Mouse (Mus musculus) liver, postnatal 0 days (tissue): ENCODE data around the gene Senp6. TPM values are rescaled to one million over a fixed set of nuclear protein-coding genes. Genes with fewer than 3 reads are reported as not detected.
"Not testable (repeated sequence)": the region's sequence is repeated elsewhere in the genome, so short reads cannot be mapped to it uniquely, and the experiment has no call there.

ENCODE experiments used
- ATAC-seq: fragments of 200-750 bp; cut with Nextera tagmentation; 2 replicates; pipeline ENCODE4 v1.8.0; 2017; ENCODE audit warnings: mild to moderate bottlenecking, moderate library complexity
- DNase-seq: peaks from one replicate; pipeline ENCODE4 v3.0.0-alpha.2; 2016
- H3K27ac ChIP-seq: fragments of 300-500 bp; sonication (generic); 2 replicates; pipeline ENCODE4 v1.5.1; 2014; ENCODE audit warnings: antibody characterized with exemption, moderate library complexity, mild to moderate bottlenecking, low read depth
- H3K27me3 ChIP-seq: fragments of 300-500 bp; sonication (generic); 2 replicates; pipeline ENCODE4 v1.6.1; 2014; ENCODE audit warnings: low read length, control low read depth, mixed read lengths; ENCODE audit not compliant: insufficient read depth
- H3K36me3 ChIP-seq: fragments of 300-500 bp; sonication (generic); replicated peaks from 2 replicates; pipeline ENCODE4 v1.6.1; 2014; ENCODE audit warnings: mild to moderate bottlenecking, control low read depth, low read length, moderate library complexity, mixed read lengths; ENCODE audit not compliant: insufficient read depth
- H3K4me1 ChIP-seq: fragments of 300-500 bp; sonication (generic); 2 replicates; pipeline ENCODE4 v1.6.1; 2014; ENCODE audit warnings: antibody characterized with exemption, mild to moderate bottlenecking, control low read depth; ENCODE audit not compliant: insufficient read depth
- H3K4me2 ChIP-seq: fragments of 300-500 bp; sonication (generic); 2 replicates; pipeline ENCODE4 v1.6.1; 2014; ENCODE audit warnings: low read depth, mild to moderate bottlenecking, low read length, moderate library complexity, mixed read lengths
- H3K4me3 ChIP-seq: fragments of 300-500 bp; sonication (generic); 2 replicates; pipeline ENCODE4 v1.5.1; 2014; ENCODE audit warnings: low read depth, low read length
- H3K9ac ChIP-seq: fragments of 300-500 bp; sonication (generic); replicated peaks from 2 replicates; pipeline ENCODE4 v1.6.1; 2014; ENCODE audit warnings: mild to moderate bottlenecking, moderate library complexity
- H3K9me3 ChIP-seq: fragments of 300-500 bp; sonication (generic); 2 replicates; pipeline ENCODE4 v1.6.1; 2016; ENCODE audit warnings: mild to moderate bottlenecking, control low read depth, low read length, mixed read lengths
- CTCF ChIP-seq: sonication (generic); IDR thresholded peaks from 2 replicates; pipeline ENCODE4 v1.5.1; 2016; ENCODE audit warnings: antibody characterized with exemption, low read depth
- EP300 ChIP-seq: IDR thresholded peaks from 2 replicates; pipeline ENCODE4 v1.6.1; 2016; ENCODE audit warnings: antibody characterized with exemption, low read depth, mild to moderate bottlenecking
- WGBS: fragments of 180-500 bp; shearing (Covaris S2); extraction: QIAGEN DNeasy Blood & Tissue Kit; methylation state at CpG from one replicate; pipeline ENCODE4 v1.1.7; 2014; ENCODE audit not compliant: insufficient replicate concordance; 5-methylcytosine and 5-hydroxymethylcytosine counted together
- polyA plus RNA-seq: library from polyadenylated mRNA; unstranded; fragments of >200 nt; fragmentation: Nextera tagmentation; extraction: Ambion mirVana; gene quantifications from 2 replicates; pipeline ENCODE4 v1.2.1, GENCODE M21; 2015

The Senp6 gene
- polyA plus RNA-seq = 15.7 and 16.2 TPM in 2 replicates

GRCm38 (mm10) chr9:80066367-80067220 lies at the start of gene Senp6:
Gene Senp6, plus strand, starts transcription at chr9:80066903.
- no peak for TF ChIP-seq EP300
- no peak for TF ChIP-seq CTCF
- Histone ChIP-seq H3K36me3 (no peaks in the 10 kb centered on the region), H3K4me1 (peaks cover 18% of the 10 kb centered on the region), H3K27ac (peak within 1 kb of the TSS; percentile 95), H3K4me2 (peak within 1 kb of the TSS; percentile 78), H3K27me3 (no peaks in the 10 kb centered on the region), H3K9ac (peak within 1 kb of the TSS; percentile 92), H3K9me3 (peaks cover 6% of the 10 kb centered on the region), H3K4me3 (peak within 1 kb of the TSS; percentile 71)
- ATAC-seq (peak; percentile 79), DNase-seq (peak; percentile 87)
- WGBS = under 1% methylated on average over 54 of the region's 74 CpGs

GRCm38 (mm10) chr9:80020429-80020828 lies 46.3 kb upstream of the Senp6 start:
- Histone ChIP-seq H3K27me3 (no peaks in the 10 kb centered on the region), H3K9me3 (no peaks in the 10 kb centered on the region), H3K9ac (no peak overlapping the region), H3K4me3 (no peak overlapping the region), H3K4me1 (peaks cover 3% of the 10 kb centered on the region; the same call in 1 of the 2 replicates), H3K36me3 (no peaks in the 10 kb centered on the region), H3K27ac (no peak overlapping the region), H3K4me2 (no peak overlapping the region)
- WGBS = 59% methylated on average over 3 of the region's 3 CpGs
- no peak for ATAC-seq
- TF ChIP-seq CTCF (no peak), EP300 (no peak)
- DNase-seq = no peak

- Histone ChIP-seq H3K9me3 (no peaks in the 10 kb centered on the region), H3K4me1 (peaks cover 3% of the 10 kb centered on the region; the same call in 1 of the 2 replicates), H3K36me3 (no peaks in the 10 kb centered on the region), H3K9ac (no peak overlapping the region), H3K27me3 (no peaks in the 10 kb centered on the region), H3K27ac (no peak overlapping the region), H3K4me2 (no peak overlapping the region), H3K4me3 (no peak overlapping the region)
- WGBS = 28% methylated on average over 1 of the region's 1 CpGs
- no peak for TF ChIP-seq CTCF
- no peak for TF ChIP-seq EP300
- DNase-seq (no peak), ATAC-seq (no peak)
Observed at GRCm38 (mm10) chr9:80021648-80022047, 45.1 kb upstream of the Senp6 start.

GRCm38 (mm10) chr9:80022821-80023220 lies 43.9 kb upstream of the Senp6 start:
- H3K27me3 ChIP-seq = no peaks in the 10 kb centered on the region
- no peak for DNase-seq
- TF ChIP-seq EP300 (no peak), CTCF (no peak)
- H3K4me1 ChIP-seq = peaks cover 3% of the 10 kb centered on the region; the same call in 1 of the 2 replicates
- WGBS = 57% methylated on average over 8 of the region's 8 CpGs
- H3K4me2 ChIP-seq = no peak overlapping the region
- H3K27ac ChIP-seq = no peak overlapping the region
- H3K36me3 ChIP-seq = no peaks in the 10 kb centered on the region
- H3K9me3 ChIP-seq = no peaks in the 10 kb centered on the region
- no peak overlapping the region for H3K9ac ChIP-seq
- H3K4me3 ChIP-seq = no peak overlapping the region
- ATAC-seq = no peak

- H3K9ac ChIP-seq, DNase-seq, H3K4me2 ChIP-seq, H3K36me3 ChIP-seq, H3K9me3 ChIP-seq, H3K27ac ChIP-seq, ATAC-seq, H3K4me3 ChIP-seq, H3K27me3 ChIP-seq, H3K4me1 ChIP-seq: not testable (repeated sequence)
- 72% methylated on average over 5 of the region's 5 CpGs for WGBS
Observed at GRCm38 (mm10) chr9:80025347-80025746, 41.4 kb upstream of the Senp6 start.

GRCm38 (mm10) chr9:80026017-80026416 lies 40.7 kb upstream of the Senp6 start:
- H3K27me3 ChIP-seq = no peaks in the 10 kb centered on the region
- H3K27ac ChIP-seq = no peak overlapping the region
- no peak for TF ChIP-seq EP300
- peak; percentile 87 for TF ChIP-seq CTCF
- WGBS = 3% methylated on average over 2 of the region's 2 CpGs
- peak; percentile 76 for ATAC-seq
- H3K4me3 ChIP-seq = no peak overlapping the region
- peaks cover 3% of the 10 kb centered on the region; the same call in 1 of the 2 replicates for H3K4me1 ChIP-seq
- H3K9me3 ChIP-seq = no peaks in the 10 kb centered on the region
- H3K4me2 ChIP-seq = no peak overlapping the region
- DNase-seq = peak; percentile 66
- H3K9ac ChIP-seq = no peak overlapping the region
- H3K36me3 ChIP-seq = no peaks in the 10 kb centered on the region
